Mouse (Mus musculus): Measurements from ENCODE around the gene 4930524J08Rik.

GRCm38 (mm10) chr5:99941776-99942502 is 36.9 kb upstream of the 4930524J08Rik start:
- TF ChIP-seq POLR2A (IDR thresholded peaks at IDR 0.05; ENCODE audit: control insufficient read depth, low read depth, low read length): no peak
- TF ChIP-seq CTCF (IDR thresholded peaks at IDR 0.05; ENCODE audit: control insufficient read depth, insufficient read depth, insufficient replicate concordance, low read depth, low read length): no peak

All from testis, adult 2 months (tissue).